Mouse (Mus musculus) midbrain, embryonic 12.5 days (tissue): ENCODE measurements around the gene Nes. TPM values are rescaled to one million over a fixed set of nuclear protein-coding genes. Genes with fewer than 3 reads are reported as not detected.

Source experiments
- ATAC-seq: fragments of 200-750 bp; cut with Nextera tagmentation; 2 replicates; pipeline ENCODE4 v1.8.0; 2017; ENCODE audit warnings: low read depth, moderate TSS enrichment, moderate library complexity; ENCODE audit not compliant: low FRiP score
- H3K27ac ChIP-seq: fragments of 300-500 bp; sonication (generic); replicated peaks from 2 replicates; pipeline ENCODE4 v1.5.1; 2016; ENCODE audit warnings: mild to moderate bottlenecking
- H3K27me3 ChIP-seq: fragments of 300-500 bp; sonication (generic); 2 replicates; pipeline ENCODE4 v1.6.1; 2016; ENCODE audit warnings: mild to moderate bottlenecking
- H3K36me3 ChIP-seq: fragments of 300-500 bp; sonication (generic); 2 replicates; pipeline ENCODE4 v1.6.1; 2016
- H3K4me1 ChIP-seq: fragments of 300-500 bp; sonication (generic); 2 replicates; pipeline ENCODE4 v1.6.1; 2016
- H3K4me2 ChIP-seq: fragments of 300-500 bp; sonication (generic); replicated peaks from 2 replicates; pipeline ENCODE4 v1.6.1; 2016; ENCODE audit warnings: mild to moderate bottlenecking, moderate library complexity
- H3K4me3 ChIP-seq: fragments of 300-500 bp; sonication (generic); 2 replicates; pipeline ENCODE4 v1.5.1; 2016; ENCODE audit warnings: mild to moderate bottlenecking
- H3K9ac ChIP-seq: fragments of 300-500 bp; sonication (generic); replicated peaks from 2 replicates; pipeline ENCODE4 v1.6.1; 2016; ENCODE audit warnings: mild to moderate bottlenecking, moderate library complexity
- H3K9me3 ChIP-seq: fragments of 300-500 bp; sonication (generic); 2 replicates; pipeline ENCODE4 v1.6.1; 2016; ENCODE audit warnings: mild to moderate bottlenecking
- WGBS: fragments of 180-500 bp; shearing (Covaris S2); methylation state at CpG from one replicate; pipeline ENCODE4 v1.1.7; 2016; 5-methylcytosine and 5-hydroxymethylcytosine counted together
- polyA plus RNA-seq: library from polyadenylated mRNA; unstranded; fragments of >200 nt; fragmentation: Nextera tagmentation; extraction: Ambion mirVana; gene quantifications from 2 replicates; pipeline ENCODE4 v1.2.1, GENCODE M21; 2016

Nes gene
- polyA plus RNA-seq, 1 experiment from 2014 or later, result 183 TPM

DNA sequence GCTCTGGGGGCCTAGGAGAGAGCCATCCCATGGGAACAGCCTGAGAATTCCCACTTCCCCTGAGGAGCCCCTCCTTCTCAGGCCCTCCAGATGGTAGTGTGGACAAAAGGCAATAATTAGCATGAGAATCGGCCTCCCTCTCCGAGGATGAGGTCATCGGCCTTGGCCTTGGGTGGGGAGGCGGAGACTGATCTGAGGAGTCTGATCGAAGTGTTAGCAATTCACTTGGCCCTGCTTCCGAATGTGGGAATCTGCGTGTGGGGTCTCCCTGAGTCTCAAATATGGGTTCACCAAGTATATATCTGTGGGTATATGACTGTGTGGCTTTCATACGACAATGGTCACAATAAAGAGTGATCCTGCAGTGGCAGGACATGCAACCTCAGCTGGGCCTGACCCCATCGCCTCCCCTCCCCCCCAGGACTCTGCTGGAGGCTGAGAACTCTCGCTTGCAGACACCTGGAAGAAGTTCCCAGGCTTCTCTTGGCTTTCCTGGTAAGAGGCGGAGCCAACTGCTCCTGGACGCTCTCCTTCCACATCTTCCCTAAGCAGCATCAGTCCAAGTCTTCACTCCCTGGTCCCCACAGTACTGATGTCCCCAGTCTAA lies 3.6 kb downstream of the Nes start:
- Histone ChIP-seq H3K27ac (peak overlapping the region; percentile 98), H3K4me3 (peak overlapping the region; percentile 86), H3K9me3 (no peaks in the 10 kb centered on the region), H3K36me3 (peaks cover 40% of the 10 kb centered on the region), H3K27me3 (no peaks in the 10 kb centered on the region), H3K4me1 (peaks cover 74% of the 10 kb centered on the region), H3K9ac (peak overlapping the region; percentile 50), H3K4me2 (peak overlapping the region; percentile 75)
- ATAC-seq, result peak; percentile 86
- 5% methylated on average over 12 of the region's 12 CpGs for WGBS

DNA sequence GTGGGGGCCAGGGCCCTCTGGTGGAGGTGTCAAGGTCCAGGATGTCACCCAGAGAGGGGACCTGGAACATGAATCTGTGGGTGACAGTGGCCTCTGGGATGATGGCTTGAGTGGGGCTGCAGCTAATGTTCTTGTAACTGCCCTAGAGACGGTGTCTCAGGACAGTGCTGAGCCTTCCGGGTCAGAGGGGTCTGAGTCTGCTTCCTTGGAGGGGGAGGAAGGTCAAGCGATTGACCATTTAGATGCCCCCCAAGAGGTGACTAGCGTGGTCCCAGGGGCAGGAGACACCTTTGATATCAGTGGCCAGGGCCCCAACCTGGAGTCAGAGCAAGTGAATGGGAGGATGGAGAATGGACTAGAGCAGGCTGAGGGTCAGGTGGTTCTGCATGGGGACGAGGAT lies 8.6 kb downstream of the Nes start:
- Histone ChIP-seq H3K4me1 (peaks cover 77% of the 10 kb centered on the region), H3K4me3 (no peak overlapping the region), H3K4me2 (no peak overlapping the region), H3K27me3 (0 out of 2 replicates have a peak, but pooled peaks cover 6% of the 10 kb centered on the region), H3K9ac (no peak overlapping the region), H3K27ac (0 out of 2 replicates have a peak overlapping the region, but pooled peaks have one; percentile 39), H3K9me3 (no peaks in the 10 kb centered on the region), H3K36me3 (peaks cover 40% of the 10 kb centered on the region)
- WGBS, result 85% methylated on average over 5 of the region's 5 CpGs
- no peak for ATAC-seq

DNA sequence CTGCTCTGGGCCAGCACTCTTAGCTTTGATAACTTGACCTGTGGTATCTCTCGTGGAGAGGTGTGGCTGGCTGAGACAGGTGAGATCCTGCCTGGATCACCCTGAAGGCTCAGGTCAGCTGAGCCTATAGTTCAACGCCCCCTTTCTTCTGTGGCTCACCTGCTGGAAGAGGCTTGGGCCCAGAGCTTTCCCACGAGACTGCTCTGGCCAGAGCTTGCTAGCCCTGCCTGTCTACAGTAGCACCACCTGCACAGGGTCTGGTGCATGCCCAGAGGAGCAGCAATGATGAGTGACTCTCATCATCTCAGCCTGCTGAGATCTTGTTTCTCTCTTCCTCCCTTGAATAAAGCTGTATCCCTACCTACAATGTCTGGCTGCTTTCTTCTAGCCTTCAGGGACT lies 9.2 kb downstream of the Nes start:
- Histone ChIP-seq H3K4me2 (no peak overlapping the region), H3K27me3 (0 out of 2 replicates have a peak, but pooled peaks cover 6% of the 10 kb centered on the region), H3K4me3 (no peak overlapping the region), H3K9me3 (no peaks in the 10 kb centered on the region), H3K4me1 (peaks cover 75% of the 10 kb centered on the region), H3K36me3 (peaks cover 40% of the 10 kb centered on the region), H3K27ac (peak overlapping the region; percentile 86; the same call in 1 of the 2 replicates), H3K9ac (no peak overlapping the region; the same call in 1 of the 2 replicates)
- 77% methylated on average over 2 of the region's 3 CpGs for WGBS
- ATAC-seq, result no peak

DNA sequence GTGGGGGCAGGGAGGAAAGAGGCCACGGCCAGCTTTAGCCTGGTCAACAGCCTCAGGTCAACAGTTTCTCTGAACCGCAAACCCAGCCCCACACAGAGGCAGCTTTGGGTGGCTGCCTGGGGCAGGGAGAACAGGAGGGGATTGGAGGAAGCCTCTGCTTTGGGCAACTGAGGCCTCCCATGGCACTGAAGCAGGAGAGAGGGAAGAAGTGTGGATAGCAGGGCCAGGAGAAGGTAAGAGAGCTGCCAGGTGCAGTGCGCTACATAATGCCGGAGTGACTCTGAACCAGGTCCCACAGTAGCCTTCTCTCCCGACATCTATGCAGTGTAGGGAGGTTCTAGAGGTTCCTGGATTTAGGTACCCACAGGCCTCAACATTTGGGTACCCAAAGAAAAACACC lies 9.8 kb downstream of the Nes start:
- peak overlapping the region; percentile 86 for H3K27ac ChIP-seq
- H3K9me3 ChIP-seq, result no peaks in the 10 kb centered on the region
- peaks cover 36% of the 10 kb centered on the region for H3K36me3 ChIP-seq
- ATAC-seq, result no peak
- 61% methylated on average over 5 of the region's 5 CpGs for WGBS
- 0 out of 2 replicates have a peak, but pooled peaks cover 6% of the 10 kb centered on the region for H3K27me3 ChIP-seq
- peaks cover 75% of the 10 kb centered on the region for H3K4me1 ChIP-seq
- H3K4me2 ChIP-seq, result no peak overlapping the region
- no peak overlapping the region for H3K4me3 ChIP-seq
- H3K9ac ChIP-seq, result no peak overlapping the region

DNA sequence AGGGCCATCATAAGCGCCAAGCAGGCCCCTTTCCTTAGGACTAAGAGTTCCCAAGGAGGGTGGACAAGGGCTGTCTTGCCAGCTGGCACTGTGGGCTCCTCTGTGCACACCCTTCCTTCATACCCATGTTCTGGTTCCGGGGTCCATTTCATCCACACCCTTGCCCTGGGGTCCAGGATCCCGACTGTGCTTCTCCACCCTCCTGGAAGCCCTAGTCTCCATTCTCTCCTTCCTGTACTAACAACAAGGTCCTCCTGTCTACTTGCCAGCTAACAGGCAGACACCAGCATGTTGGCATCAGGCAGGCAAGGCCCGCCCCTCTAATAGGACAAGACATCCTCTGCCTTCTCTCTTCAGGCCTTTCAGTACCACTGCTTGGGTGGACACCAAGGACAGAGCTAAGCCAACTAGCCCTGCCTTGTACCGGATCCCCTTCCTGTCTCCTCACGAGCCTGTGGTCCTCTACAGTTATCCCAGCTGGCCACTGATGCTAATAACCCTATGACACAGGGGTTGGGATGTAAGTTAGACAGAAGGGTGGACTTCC lies 10.4 kb downstream of the Nes start:
- no peak for ATAC-seq
- H3K4me1 ChIP-seq, result peaks cover 79% of the 10 kb centered on the region
- no peak overlapping the region for H3K4me3 ChIP-seq
- H3K9ac ChIP-seq, result no peak overlapping the region
- peak overlapping the region; percentile 86 for H3K27ac ChIP-seq
- H3K9me3 ChIP-seq, result no peaks in the 10 kb centered on the region
- H3K27me3 ChIP-seq, result 0 out of 2 replicates have a peak, but pooled peaks cover 6% of the 10 kb centered on the region
- H3K4me2 ChIP-seq, result no peak overlapping the region
- 85% methylated on average over 6 of the region's 6 CpGs for WGBS
- H3K36me3 ChIP-seq, result peaks cover 30% of the 10 kb centered on the region

DNA sequence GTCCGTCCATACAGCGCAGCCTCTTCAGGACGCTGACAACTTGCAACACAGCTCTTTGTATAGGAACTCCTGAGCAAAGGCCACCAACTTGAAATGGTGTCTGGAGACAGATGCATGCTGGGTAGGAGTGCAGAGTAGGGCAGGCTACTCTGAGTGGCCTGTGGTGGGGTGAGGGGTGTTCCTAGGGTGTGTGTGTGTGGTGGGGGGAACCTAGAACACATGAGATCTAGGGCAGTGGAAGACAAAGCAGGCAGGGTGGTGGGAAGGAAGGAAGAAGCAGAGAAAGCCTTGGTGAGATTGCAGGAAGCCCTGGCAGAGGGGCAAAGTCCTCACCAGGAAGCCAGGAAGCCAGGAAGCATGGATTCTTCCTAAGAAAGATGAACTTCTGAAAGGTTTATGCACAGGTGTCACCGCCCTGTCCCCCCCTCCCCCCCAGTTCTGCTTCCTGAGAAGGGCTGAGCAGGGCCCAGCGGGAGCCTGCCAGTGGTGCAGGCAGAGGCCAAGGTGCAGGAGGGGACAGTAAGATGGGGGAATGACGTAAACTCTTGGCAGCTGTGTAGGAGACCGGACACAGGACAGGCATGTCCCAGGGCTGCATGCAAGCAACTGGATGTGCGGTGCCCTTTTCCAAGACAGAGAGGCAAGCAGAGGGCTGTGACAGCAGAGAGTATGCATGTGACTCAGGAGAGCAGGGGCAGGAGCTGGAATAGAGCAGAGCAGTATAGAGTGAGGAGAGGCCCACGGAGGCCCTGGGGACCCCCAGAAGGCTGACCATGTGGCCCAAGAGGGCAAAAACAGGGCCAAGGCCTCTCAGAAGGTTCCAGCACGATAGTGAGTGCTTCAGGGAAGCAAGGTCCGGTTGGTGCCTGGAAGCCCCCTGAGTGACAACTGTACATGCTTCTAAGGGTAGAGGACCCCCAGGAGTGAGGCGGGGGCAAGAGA lies 11.3 kb downstream of the Nes start:
- no peak; the same call in 1 of the 2 replicates for ATAC-seq
- Histone ChIP-seq H3K36me3 (peaks cover 21% of the 10 kb centered on the region), H3K4me2 (peak overlapping the region; percentile 37), H3K27me3 (0 out of 2 replicates have a peak, but pooled peaks cover 6% of the 10 kb centered on the region), H3K27ac (peak overlapping the region; percentile 86), H3K4me1 (peaks cover 86% of the 10 kb centered on the region), H3K9ac (peak overlapping the region; percentile 44), H3K4me3 (no peak overlapping the region), H3K9me3 (no peaks in the 10 kb centered on the region)
- WGBS, result 29% methylated on average over 12 of the region's 12 CpGs

DNA sequence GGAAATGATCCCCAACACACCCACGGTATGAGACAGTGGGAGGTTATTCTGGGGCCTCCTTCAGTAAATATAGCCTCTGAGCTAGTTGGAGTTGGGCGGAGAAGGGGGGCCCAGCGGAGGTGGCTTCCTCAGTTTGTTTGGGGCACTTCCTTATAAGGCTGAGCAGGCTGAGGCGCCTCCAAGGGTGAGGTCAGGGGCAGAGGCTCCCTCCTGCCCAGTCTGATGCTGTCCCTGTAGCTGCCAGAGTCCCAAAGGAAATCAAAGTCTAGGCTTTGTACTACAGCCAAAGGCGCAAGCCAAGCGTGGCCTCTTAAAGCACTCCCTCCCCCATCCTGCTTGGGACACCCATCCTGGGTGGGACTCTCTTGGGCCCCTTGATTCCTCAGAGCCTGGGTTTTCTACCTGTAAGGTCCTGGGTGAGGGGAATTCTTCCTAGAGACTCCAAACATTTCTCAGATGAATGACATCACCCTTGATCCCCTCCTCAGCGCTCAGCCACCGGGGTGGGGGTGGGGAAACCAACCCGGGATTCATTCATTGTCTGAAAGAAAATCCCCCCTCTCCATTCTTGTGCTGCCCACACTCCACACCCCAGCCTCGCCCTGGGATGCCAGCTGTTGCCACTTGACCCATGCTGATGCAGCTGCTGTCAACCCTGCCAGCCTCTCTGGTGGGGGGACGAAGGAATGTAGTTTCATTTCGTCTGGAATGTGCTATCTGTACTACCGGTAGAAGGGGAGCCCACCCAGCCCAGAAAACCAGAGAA lies 12.1 kb downstream of the Nes start:
- H3K9ac ChIP-seq, result peak overlapping the region; percentile 44
- ATAC-seq, result peak; percentile 21
- WGBS, result under 1% methylated on average over 13 of the region's 13 CpGs

DNA sequence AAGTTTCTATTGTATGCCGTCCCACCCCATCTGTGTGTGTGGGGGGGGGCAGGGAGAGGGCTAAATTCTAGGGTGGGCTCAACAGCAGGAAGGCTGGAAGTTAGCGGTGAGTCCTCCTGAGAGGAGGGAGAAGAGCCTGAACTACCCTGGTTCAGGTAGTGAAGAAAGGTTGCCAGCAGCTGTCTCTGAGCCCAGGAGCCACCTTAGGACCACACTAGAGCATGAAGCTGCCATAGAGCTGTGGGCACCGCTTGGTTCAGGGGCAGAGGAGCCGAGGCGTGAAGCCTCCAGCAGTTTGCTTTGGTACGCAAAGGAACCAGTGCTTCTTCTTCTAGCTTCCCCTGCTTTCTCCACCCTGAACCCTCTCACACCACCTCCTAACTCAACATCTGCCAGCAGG lies 12.7 kb downstream of the Nes start:
- Histone ChIP-seq H3K4me1 (peaks cover 91% of the 10 kb centered on the region), H3K9ac (peak overlapping the region; percentile 46; the same call in 1 of the 2 replicates), H3K4me3 (no peak overlapping the region), H3K9me3 (no peaks in the 10 kb centered on the region), H3K36me3 (peaks cover 7% of the 10 kb centered on the region), H3K27ac (peak overlapping the region; percentile 86), H3K27me3 (peaks cover 8% of the 10 kb centered on the region), H3K4me2 (peak overlapping the region; percentile 37)
- ATAC-seq, result no peak
- 40% methylated on average over 6 of the region's 6 CpGs for WGBS

More for the DNA sequence above, 12.1 kb downstream of the Nes start:
- H3K4me2 ChIP-seq, result peak overlapping the region; percentile 37
- H3K9me3 ChIP-seq, result no peaks in the 10 kb centered on the region
- 0 out of 2 replicates have a peak, but pooled peaks cover 6% of the 10 kb centered on the region for H3K27me3 ChIP-seq
- H3K27ac ChIP-seq, result peak overlapping the region; percentile 86
- peaks cover 13% of the 10 kb centered on the region for H3K36me3 ChIP-seq
- H3K4me1 ChIP-seq, result peaks cover 91% of the 10 kb centered on the region
- H3K4me3 ChIP-seq, result no peak overlapping the region

DNA sequence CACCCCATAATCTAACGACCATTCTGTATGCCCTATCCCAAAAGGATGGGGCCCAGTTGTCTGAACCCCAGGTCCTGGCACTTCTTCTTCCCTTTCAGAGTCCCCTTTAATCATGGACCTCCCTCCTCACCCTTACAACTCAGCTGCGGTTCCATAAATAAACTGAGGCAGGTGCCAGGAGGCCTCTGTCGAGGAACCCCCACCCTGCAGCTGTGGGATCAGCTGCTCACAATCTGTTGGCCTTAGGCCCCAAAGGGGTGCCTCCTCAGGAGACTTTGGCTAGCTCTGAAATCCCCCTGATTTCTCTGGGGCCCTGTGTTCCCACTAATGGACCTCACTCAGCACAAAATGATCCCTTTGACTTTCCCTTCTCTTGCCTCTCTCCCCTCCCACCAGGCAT lies 13.2 kb downstream of the Nes start:
- H3K4me2 ChIP-seq, result 0 out of 2 replicates have a peak overlapping the region, but pooled peaks have one; percentile 37
- no peak overlapping the region for H3K4me3 ChIP-seq
- 36% methylated on average over 3 of the region's 3 CpGs for WGBS
- H3K36me3 ChIP-seq, result peaks cover 4% of the 10 kb centered on the region; the same call in 1 of the 2 replicates
- H3K4me1 ChIP-seq, result peaks cover 90% of the 10 kb centered on the region
- H3K9me3 ChIP-seq, result no peaks in the 10 kb centered on the region
- peaks cover 13% of the 10 kb centered on the region for H3K27me3 ChIP-seq
- peak overlapping the region; percentile 46; the same call in 1 of the 2 replicates for H3K9ac ChIP-seq
- ATAC-seq, result no peak
- peak overlapping the region; percentile 86; the same call in 1 of the 2 replicates for H3K27ac ChIP-seq

DNA sequence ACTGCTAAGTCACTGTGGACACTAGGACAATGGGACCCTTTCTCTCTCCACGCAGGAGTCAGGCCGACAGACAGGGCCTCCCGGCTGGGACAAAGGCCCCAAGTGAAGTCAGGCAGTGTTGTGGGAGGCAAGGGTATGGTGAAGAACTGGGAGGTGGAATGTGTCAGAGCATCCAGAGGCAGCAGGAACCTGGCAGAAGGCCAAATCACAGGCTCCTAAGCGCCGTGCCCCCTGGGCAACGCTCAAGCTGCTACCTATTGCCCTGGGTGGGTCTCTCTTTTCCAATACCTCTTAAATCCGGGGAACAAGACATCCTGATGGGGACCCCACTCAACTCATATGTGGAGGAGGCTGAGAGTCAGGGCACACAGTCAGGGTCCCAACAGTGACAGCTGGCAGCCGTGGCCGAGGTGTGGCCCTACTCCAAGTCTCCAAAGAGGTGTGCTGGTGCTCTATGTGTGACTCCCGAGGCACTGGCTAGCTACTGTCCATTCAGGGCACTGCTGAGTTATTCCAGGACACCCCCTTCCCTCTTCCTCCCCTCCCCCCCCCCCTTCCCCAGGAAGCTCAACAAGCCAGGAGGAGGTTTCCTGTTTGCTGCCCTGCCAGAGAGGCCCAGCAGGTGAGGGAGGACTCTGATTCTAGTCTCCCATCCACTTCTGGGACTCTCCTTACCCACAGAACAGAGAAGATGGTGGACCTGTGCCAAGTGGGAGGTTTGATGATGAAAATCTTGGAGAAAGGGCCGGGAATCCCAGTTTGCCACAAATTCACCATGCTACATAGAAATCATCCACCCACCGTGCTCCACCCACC lies 14.8 kb downstream of the Nes start:
- peak overlapping the region; percentile 4; the same call in 1 of the 2 replicates for H3K9ac ChIP-seq
- H3K4me1 ChIP-seq, result peaks cover 75% of the 10 kb centered on the region

More for the DNA sequence above, 14.8 kb downstream of the Nes start:
- H3K27ac ChIP-seq, result peak overlapping the region; percentile 73
- H3K9me3 ChIP-seq, result no peaks in the 10 kb centered on the region
- WGBS, result 31% methylated on average over 12 of the region's 12 CpGs
- H3K4me2 ChIP-seq, result peak overlapping the region; percentile 5
- no peak for ATAC-seq
- H3K36me3 ChIP-seq, result no peaks in the 10 kb centered on the region
- peaks cover 29% of the 10 kb centered on the region for H3K27me3 ChIP-seq
- H3K4me3 ChIP-seq, result no peak overlapping the region
